Mouse (Mus musculus): ENCODE results near the gene Sowahb. TPM values are rescaled to one million over a fixed set of nuclear protein-coding genes. Genes with fewer than 3 reads are reported as not detected.

Gene Sowahb
- polyA plus RNA-seq, 1 experiment, result not detected

GRCm38 (mm10) chr5:92994309-92994708, 50.5 kb downstream of the Sowahb start:
- H3K4me3 ChIP-seq (ENCODE audit: insufficient read depth, low read length), result no peak overlapping the region
- H3K27ac ChIP-seq (ENCODE audit: insufficient read depth, low read length), result no peak overlapping the region
- TF ChIP-seq POLR2A (IDR thresholded peaks at IDR 0.05; ENCODE audit: low read depth, low read length), result no peak
- no peak for TF ChIP-seq CTCF (IDR thresholded peaks at IDR 0.05; ENCODE audit: borderline replicate concordance, insufficient read depth, low read length)
- H3K4me1 ChIP-seq (ENCODE audit: control insufficient read depth, insufficient read depth, low read length), result peaks cover 17% of the 10 kb centered on the region

- no peak for TF ChIP-seq CTCF (IDR thresholded peaks at IDR 0.05; ENCODE audit: borderline replicate concordance, insufficient read depth, low read length)
- TF ChIP-seq POLR2A (IDR thresholded peaks at IDR 0.05; ENCODE audit: low read depth, low read length), result no peak
- Histone ChIP-seq H3K27ac (ENCODE audit: insufficient read depth, low read length) (no peak overlapping the region), H3K4me3 (ENCODE audit: insufficient read depth, low read length) (no peak overlapping the region), H3K4me1 (ENCODE audit: control insufficient read depth, insufficient read depth, low read length) (peaks cover 3% of the 10 kb centered on the region; the same call in 1 of the 2 replicates)
Measured at GRCm38 (mm10) chr5:92992106-92992505, 52.7 kb downstream of the Sowahb start.

Other genes with a start within 250 kb of the Sowahb start
- gene Sept11, start 48.4 kb upstream of the Sowahb start, polyA plus RNA-seq (2011; ENCODE audit: insufficient read length, low read depth, missing spikeins), result 406 and 428 TPM in 2 replicates
- gene Ccni, start 161.5 kb upstream of the Sowahb start, polyA plus RNA-seq (2011; ENCODE audit: insufficient read length, low read depth, missing spikeins), result 133 and 211 TPM in 2 replicates
- not detected in 2 replicates for gene 2010109A12Rik, start 161.5 kb upstream of the Sowahb start, polyA plus RNA-seq (2011; ENCODE audit: insufficient read length, low read depth, missing spikeins)
- 32.6 and 35.3 TPM in 2 replicates for gene Ccng2, start 222.2 kb upstream of the Sowahb start, polyA plus RNA-seq (2011; ENCODE audit: insufficient read length, low read depth, missing spikeins)